Mouse (Mus musculus) spleen, adult 2 months (tissue): ENCODE measurements around the gene Snx15.

Experiments used
- CTCF ChIP-seq: fragments of 200-500 bp; IDR thresholded peaks from 2 replicates; pipeline ENCODE4 v1.5.1; 2011; ENCODE audit warnings: mild to moderate bottlenecking, inconsistent platforms; ENCODE audit not compliant: insufficient read depth, insufficient read length, insufficient replicate concordance; ENCODE audit errors: extremely low read depth
- POLR2A ChIP-seq: fragments of 200-500 bp; IDR thresholded peaks from 2 replicates; pipeline ENCODE4 v1.6.1; 2011; ENCODE audit warnings: low read depth, low read length, inconsistent platforms

DNA sequence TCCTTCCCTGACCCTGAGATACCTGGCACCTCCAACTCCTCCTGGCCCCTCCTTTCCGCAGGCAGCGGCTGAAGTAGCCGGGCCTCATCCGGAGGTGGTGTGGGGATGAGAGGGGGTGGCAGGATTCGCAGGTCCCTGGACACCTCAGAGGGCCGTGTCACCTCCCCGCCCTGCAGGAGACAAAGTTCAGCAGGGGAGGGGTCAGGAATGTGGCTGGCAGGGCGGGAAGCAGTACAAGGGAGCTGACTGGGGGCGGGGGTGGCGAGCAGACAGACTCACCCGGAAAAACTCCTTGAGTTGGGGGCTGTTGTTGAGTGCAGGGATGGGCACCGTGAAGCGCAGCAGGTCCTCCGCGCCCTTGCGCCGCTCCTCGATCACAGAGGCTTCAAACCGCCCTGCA lies 6.3 kb downstream of the Snx15 start:
- TF ChIP-seq POLR2A (no peak), CTCF (no peak)
